Mouse (Mus musculus): ENCODE data around the gene 2610001J05Rik. TPM values are rescaled to one million over a fixed set of nuclear protein-coding genes. Genes with fewer than 3 reads are reported as not detected.

2610001J05Rik gene
- total RNA-seq, 4 experiments from 2014 or later = 30.3 to 38.3 (median 36.3) TPM

GRCm38 (mm10) chr6:13835720-13836665 lies 35.3 kb downstream of the 2610001J05Rik start:
- no peak for DNase-seq (ENCODE audit: low spot score in 2 of 2)

GRCm38 (mm10) chr6:13832770-13833169 lies 38.5 kb downstream of the 2610001J05Rik start:
- DNase-seq (ENCODE audit: low spot score in 2 of 2) = no peak

GRCm38 (mm10) chr6:13828877-13829276 lies 42.4 kb downstream of the 2610001J05Rik start:
- no peak for DNase-seq (ENCODE audit: low spot score in 2 of 2)

Other genes starting within 250 kb of the 2610001J05Rik start
- 10 to 100 TPM in 2 of 4 experiments, 1 to 10 TPM in 2; 8.7 to 11.7 (median 10.3) TPM for gene Bmt2, start 193.6 kb downstream of the 2610001J05Rik start, total RNA-seq (2022)
- gene Gpr85, start 31.6 kb downstream of the 2610001J05Rik start, total RNA-seq (2022) = under 1 TPM in 3 of 4 experiments, not detected in 1; 0.10 to 0.56 (median 0.31) TPM